Mouse (Mus musculus) hindbrain, embryonic 11.5 days (tissue): ENCODE measurements around the gene Cuedc1. TPM values are rescaled to one million over a fixed set of nuclear protein-coding genes. Genes with fewer than 3 reads are reported as not detected.

ENCODE experiments used
- ATAC-seq: fragments of 200-750 bp; cut with Nextera tagmentation; 2 replicates; pipeline ENCODE4 v1.8.0; 2017; ENCODE audit warnings: mild to moderate bottlenecking, moderate TSS enrichment, moderate library complexity; ENCODE audit not compliant: low FRiP score
- DNase-seq: peaks from one replicate; pipeline ENCODE4 v3.0.0-alpha.2; 2015; ENCODE audit warnings: low spot score
- H3K27ac ChIP-seq: fragments of 300-500 bp; sonication (generic); 2 replicates; pipeline ENCODE4 v1.5.1; 2014; ENCODE audit warnings: mild to moderate bottlenecking, low read depth, low read length
- H3K27me3 ChIP-seq: fragments of 300-500 bp; sonication (generic); 2 replicates; pipeline ENCODE4 v1.6.1; 2014; ENCODE audit warnings: mild to moderate bottlenecking, low read length, moderate library complexity, mixed read lengths; ENCODE audit not compliant: control insufficient read depth, insufficient read depth
- H3K36me3 ChIP-seq: fragments of 300-500 bp; sonication (generic); 2 replicates; pipeline ENCODE4 v1.6.1; 2014; ENCODE audit warnings: mild to moderate bottlenecking, low read length, moderate library complexity, mixed read lengths; ENCODE audit not compliant: control insufficient read depth, insufficient read depth
- H3K4me1 ChIP-seq: fragments of 300-500 bp; sonication (generic); replicated peaks from 2 replicates; pipeline ENCODE4 v1.6.1; 2014; ENCODE audit warnings: low read length, mixed read lengths; ENCODE audit not compliant: control insufficient read depth, insufficient read depth
- H3K4me2 ChIP-seq: fragments of 300-500 bp; sonication (generic); replicated peaks from 2 replicates; pipeline ENCODE4 v1.6.1; 2014; ENCODE audit warnings: mild to moderate bottlenecking, low read depth, low read length
- H3K4me3 ChIP-seq: fragments of 300-500 bp; sonication (generic); 2 replicates; pipeline ENCODE4 v1.5.1; 2014; ENCODE audit warnings: low read depth, low read length
- H3K9ac ChIP-seq: fragments of 300-500 bp; sonication (generic); 2 replicates; pipeline ENCODE4 v1.6.1; 2014; ENCODE audit warnings: low read depth, low read length
- H3K9me3 ChIP-seq: fragments of 300-500 bp; sonication (generic); 2 replicates; pipeline ENCODE4 v1.6.1; 2016; ENCODE audit warnings: low read length; ENCODE audit not compliant: control insufficient read depth
- WGBS: fragments of 180-500 bp; shearing (Covaris S2); extraction: QIAGEN DNeasy Blood & Tissue Kit; methylation state at CpG from one replicate; pipeline ENCODE4 v1.1.7; 2014; 5-methylcytosine and 5-hydroxymethylcytosine counted together
- polyA plus RNA-seq: library from polyadenylated mRNA; unstranded; fragments of >200 nt; fragmentation: Nextera tagmentation; extraction: Ambion mirVana; gene quantifications from 2 replicates; pipeline ENCODE4 v1.2.1, GENCODE M21; 2014

The Cuedc1 gene
- polyA plus RNA-seq, 1 experiment from 2014 or later, result 17.6 TPM

DNA sequence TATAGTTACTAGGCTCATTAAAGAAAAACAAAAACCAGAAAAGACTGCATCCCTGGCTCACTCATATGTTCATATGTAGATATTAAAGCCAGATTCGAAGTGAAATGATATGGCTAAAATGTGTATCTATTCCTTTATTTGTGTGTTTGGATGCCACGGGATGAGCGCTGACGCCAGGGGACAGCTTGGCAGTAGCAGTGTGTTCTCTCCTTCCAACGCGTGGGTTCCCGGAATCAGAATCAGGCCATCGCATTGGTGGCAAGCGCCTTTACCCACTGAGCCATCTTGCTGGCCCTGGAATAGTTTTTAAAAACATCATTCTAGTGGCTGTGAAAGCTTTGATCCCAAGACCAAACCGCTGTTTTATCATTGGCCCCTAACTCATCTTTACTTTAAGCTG, 32.1 kb downstream of the Cuedc1 start:
- Histone ChIP-seq H3K9me3 (no peaks in the 10 kb centered on the region), H3K4me1 (0 out of 2 replicates have a peak, but pooled peaks cover 8% of the 10 kb centered on the region), H3K27me3 (no peaks in the 10 kb centered on the region), H3K4me2 (no peak overlapping the region), H3K27ac (no peak overlapping the region), H3K36me3 (no peaks in the 10 kb centered on the region), H3K4me3 (no peak overlapping the region), H3K9ac (no peak overlapping the region)
- 96% methylated on average over 10 of the region's 10 CpGs for WGBS
- DNase-seq (no peak), ATAC-seq (no peak)

DNA sequence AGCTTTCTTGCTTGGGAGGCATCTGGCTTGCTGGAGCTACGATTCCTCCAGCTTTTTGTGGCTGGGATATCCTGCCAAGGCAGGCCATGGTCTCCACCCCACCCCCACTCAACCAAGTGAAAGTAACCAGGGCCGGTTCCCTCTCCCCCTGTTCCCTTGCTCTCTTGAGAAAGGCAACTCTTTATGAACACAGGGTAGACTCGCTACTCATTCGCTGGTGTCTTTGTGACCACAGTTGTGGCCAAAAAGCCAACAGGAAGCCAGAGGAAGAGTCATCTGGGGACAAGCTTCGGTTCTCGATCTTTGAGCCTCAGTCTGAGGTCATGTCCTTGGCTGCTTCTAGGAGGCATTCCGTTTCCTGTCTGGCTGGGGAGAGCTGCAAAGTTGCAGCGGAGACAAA, 34.0 kb downstream of the Cuedc1 start:
- no peaks in the 10 kb centered on the region for H3K36me3 ChIP-seq
- ATAC-seq (no peak), DNase-seq (no peak)
- 67% methylated on average over 8 of the region's 8 CpGs for WGBS
- H3K27ac ChIP-seq, result peak overlapping the region; percentile 1; the same call in 1 of the 2 replicates
- H3K9me3 ChIP-seq, result no peaks in the 10 kb centered on the region
- H3K4me1 ChIP-seq, result 0 out of 2 replicates have a peak, but pooled peaks cover 2% of the 10 kb centered on the region
- no peak overlapping the region for H3K4me3 ChIP-seq
- H3K27me3 ChIP-seq, result no peaks in the 10 kb centered on the region
- H3K9ac ChIP-seq, result no peak overlapping the region
- H3K4me2 ChIP-seq, result no peak overlapping the region

DNA sequence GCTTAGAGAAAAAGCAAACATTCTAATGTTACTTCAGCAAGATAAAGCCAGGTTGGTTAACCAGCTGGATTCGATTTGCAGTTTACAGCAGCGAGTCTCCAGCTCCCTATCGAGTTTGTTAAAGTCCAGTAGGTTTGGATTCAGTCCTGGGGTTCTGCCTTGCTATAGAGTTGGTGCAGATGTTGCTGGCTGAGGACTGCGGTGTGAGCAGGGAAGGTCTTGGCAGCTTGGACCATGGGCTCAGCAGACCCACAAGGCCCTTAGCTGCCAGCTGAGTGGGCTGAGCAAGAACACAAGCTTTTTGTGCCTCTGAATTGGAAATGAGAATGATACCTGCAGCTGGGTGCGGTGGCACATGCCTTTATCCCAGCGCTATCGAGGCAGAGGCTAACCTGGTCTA, 37.4 kb downstream of the Cuedc1 start:
- Histone ChIP-seq H3K36me3 (no peaks in the 10 kb centered on the region), H3K9ac (no peak overlapping the region), H3K27ac (no peak overlapping the region)

DNA sequence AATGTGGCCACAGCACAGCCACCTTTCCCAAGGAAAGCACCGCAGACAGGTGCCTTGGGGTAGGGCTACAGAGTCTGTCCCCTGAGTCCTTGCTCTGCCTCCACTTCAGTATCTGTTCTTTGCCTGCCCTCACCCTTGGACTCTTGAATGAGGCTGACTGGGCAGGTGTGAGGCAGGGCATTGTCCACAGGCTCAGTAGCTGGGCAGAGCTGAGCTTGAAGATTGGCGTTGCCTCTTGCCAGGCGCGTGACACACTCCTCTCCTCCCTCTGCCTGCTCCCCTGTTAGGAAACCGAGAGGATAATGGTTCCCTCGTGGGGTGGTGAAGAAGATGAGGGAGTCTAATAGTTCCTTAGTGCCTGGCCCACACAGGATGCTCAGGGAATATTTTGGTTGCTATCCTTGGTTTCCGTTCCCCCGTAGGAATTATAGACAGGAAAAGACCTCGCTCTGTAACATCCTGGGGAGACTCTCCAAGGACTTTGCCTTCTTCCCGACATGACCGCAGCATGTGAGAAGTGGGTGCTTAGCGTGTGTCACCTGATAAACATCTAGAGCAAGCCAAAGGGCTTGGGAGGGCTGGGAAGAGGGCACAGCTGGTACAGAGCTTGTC, 40.1 kb downstream of the Cuedc1 start:
- Histone ChIP-seq H3K4me2 (no peak overlapping the region), H3K4me1 (peaks cover 34% of the 10 kb centered on the region), H3K9me3 (no peaks in the 10 kb centered on the region), H3K4me3 (no peak overlapping the region), H3K36me3 (no peaks in the 10 kb centered on the region), H3K27ac (peak overlapping the region; percentile 95), H3K27me3 (no peaks in the 10 kb centered on the region), H3K9ac (peak overlapping the region; percentile 7; the same call in 1 of the 2 replicates)
- ATAC-seq (no peak), DNase-seq (no peak)
- WGBS, result 68% methylated on average over 12 of the region's 12 CpGs

More for the DNA sequence above, 37.4 kb downstream of the Cuedc1 start:
- Histone ChIP-seq H3K9me3 (no peaks in the 10 kb centered on the region), H3K4me3 (no peak overlapping the region), H3K4me2 (no peak overlapping the region), H3K4me1 (peaks cover 22% of the 10 kb centered on the region), H3K27me3 (no peaks in the 10 kb centered on the region)
- ATAC-seq, result no peak
- 51% methylated on average over 7 of the region's 7 CpGs for WGBS
- no peak for DNase-seq

DNA sequence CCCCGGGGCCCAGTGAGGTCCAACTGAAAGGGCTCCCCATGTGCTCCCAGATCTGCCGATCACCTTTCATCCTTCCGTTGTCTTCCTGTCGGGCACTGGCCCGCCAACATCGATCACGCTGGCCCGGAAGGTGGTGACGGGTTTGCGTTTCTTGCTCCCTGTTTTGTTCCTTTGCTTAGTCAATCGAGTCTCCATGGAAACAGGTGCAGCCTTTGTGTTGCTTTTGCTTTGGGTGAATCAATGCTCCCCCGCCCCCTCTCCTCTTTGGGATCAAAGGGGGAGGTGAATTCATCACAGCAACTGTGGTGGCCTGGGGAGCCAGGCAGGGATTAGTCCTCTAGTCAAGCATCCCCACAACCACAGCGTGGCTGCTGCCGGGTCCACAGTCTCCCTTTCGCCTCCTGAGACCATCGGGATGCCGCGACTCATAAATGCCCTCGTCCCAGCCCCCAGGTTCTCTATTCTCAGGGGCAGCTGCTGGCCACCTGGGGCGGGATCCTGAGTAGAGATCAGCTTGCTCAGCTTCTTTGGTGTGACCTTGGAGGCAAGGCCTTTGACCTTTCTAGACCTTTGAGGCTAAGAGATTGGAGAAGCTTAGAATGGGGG, 41.5 kb downstream of the Cuedc1 start:
- 2% methylated on average over 20 of the region's 20 CpGs for WGBS
- peak overlapping the region; percentile 38 for H3K4me2 ChIP-seq
- H3K27me3 ChIP-seq, result no peaks in the 10 kb centered on the region
- ATAC-seq, result peak; percentile 83
- peak; percentile 87 for DNase-seq
- peak overlapping the region; percentile 95 for H3K27ac ChIP-seq
- peaks cover 35% of the 10 kb centered on the region for H3K4me1 ChIP-seq
- 0 out of 2 replicates have a peak overlapping the region, but pooled peaks have one; percentile 8 for H3K4me3 ChIP-seq
- H3K36me3 ChIP-seq, result no peaks in the 10 kb centered on the region
- H3K9ac ChIP-seq, result peak overlapping the region; percentile 1; the same call in 1 of the 2 replicates
- no peaks in the 10 kb centered on the region for H3K9me3 ChIP-seq

DNA sequence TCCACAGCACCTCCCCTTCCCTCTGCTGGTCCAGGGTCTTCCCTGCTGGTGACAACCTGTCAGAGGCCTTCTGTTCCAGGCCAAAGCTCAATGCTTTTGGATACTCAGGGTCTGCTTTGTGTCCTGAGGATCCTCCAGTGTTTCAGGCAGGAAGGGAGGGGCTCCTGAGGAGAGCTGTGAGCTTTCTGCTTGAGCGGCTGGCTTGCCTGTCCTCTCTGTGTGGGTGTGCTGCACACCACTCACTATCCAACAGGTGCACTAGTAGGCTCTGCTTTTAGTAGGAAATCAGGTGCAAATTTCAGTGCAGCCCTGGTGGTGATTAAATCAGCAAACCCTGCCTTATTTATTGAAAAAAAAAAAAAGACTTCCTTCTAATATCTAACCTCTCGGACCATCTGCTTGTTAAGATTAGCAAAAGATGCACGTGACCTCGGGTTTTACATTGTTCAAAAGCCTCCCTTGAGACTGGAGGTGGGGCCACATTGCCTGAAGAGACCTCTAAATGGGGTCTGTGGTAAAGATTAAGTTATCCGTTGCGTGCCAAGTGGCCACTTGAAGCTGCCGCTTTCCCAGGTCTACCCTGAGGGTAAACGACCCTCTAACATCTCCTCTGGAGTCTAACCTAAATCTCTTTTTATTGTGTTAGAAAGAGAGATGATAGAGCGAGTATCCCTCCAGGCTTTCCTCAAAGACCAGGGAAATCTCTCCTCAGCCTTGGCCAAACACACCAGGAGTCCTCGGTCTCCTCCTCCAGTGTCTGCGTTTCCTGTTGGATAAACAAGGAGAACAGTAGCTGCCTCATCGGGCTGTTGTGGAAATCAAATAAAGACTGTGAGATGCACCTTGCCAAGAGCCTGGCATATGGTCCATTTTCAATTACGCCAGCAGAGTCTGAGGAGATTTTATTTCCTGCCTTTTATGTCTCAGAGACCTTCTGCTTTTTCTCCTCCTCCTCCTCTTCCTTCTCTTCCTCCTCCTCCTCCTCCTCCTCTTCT, 42.5 kb downstream of the Cuedc1 start:
- no peaks in the 10 kb centered on the region for H3K36me3 ChIP-seq
- H3K27ac ChIP-seq, result peak overlapping the region; percentile 95
- no peak overlapping the region for H3K4me3 ChIP-seq
- H3K9ac ChIP-seq, result peak overlapping the region; percentile 50
- 11% methylated on average over 13 of the region's 13 CpGs for WGBS
- peak; percentile 52 for ATAC-seq
- peaks cover 35% of the 10 kb centered on the region for H3K4me1 ChIP-seq
- H3K9me3 ChIP-seq, result no peaks in the 10 kb centered on the region
- H3K4me2 ChIP-seq, result peak overlapping the region; percentile 38
- H3K27me3 ChIP-seq, result no peaks in the 10 kb centered on the region
- peak; percentile 62 for DNase-seq

DNA sequence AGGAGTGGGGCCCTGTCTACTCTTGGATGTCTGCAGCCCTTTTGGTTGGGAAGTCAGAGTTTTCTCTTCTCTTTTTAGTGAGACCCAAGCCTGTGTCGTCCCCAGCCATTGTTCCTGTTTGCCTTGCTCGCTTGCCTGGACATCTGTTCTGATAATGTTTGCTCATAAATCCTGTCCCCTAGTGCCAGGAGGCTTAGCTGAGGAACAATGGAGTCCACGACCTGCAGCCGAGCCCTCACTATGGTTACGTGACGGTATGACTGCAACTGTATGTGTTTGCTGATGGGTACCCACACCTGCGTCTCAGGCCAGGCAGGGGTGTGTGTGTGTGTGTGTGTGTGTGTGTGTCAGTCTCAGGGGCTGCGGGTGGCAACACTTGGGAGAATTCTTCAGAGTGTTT, 44.5 kb downstream of the Cuedc1 start:
- Histone ChIP-seq H3K9ac (peak overlapping the region; percentile 34; the same call in 1 of the 2 replicates), H3K4me3 (no peak overlapping the region), H3K36me3 (no peaks in the 10 kb centered on the region), H3K4me2 (no peak overlapping the region), H3K4me1 (peaks cover 35% of the 10 kb centered on the region), H3K9me3 (no peaks in the 10 kb centered on the region), H3K27me3 (no peaks in the 10 kb centered on the region), H3K27ac (peak overlapping the region; percentile 74)
- ATAC-seq (no peak), DNase-seq (peak; percentile 49)
- 37% methylated on average over 8 of the region's 8 CpGs for WGBS

DNA sequence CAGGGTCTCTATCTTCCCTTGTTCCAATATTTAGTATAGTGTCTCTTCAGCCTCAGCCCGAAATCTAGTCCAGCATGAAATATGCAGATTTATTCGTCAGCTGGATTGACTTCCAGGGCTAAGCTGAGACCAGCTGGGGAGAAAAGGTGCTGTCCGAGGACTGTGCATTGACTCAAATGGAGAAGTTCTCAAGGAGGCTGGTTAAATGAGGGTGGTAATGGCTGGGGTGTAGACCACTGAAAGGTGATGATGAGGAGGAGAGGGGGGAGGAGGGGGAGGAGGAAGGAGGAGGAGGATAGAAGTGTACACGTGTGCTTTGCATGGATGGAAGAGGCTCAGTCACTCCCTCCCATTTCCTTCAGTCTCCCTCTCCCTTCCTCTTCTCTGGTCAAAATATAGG, 46.2 kb downstream of the Cuedc1 start:
- H3K27me3 ChIP-seq, result no peaks in the 10 kb centered on the region
- H3K36me3 ChIP-seq, result no peaks in the 10 kb centered on the region
- no peak overlapping the region for H3K27ac ChIP-seq
- H3K4me1 ChIP-seq, result peaks cover 35% of the 10 kb centered on the region
- ATAC-seq (no peak), DNase-seq (no peak)
- H3K9ac ChIP-seq, result no peak overlapping the region
- no peaks in the 10 kb centered on the region for H3K9me3 ChIP-seq
- no peak overlapping the region for H3K4me2 ChIP-seq
- 62% methylated on average over 4 of the region's 4 CpGs for WGBS
- no peak overlapping the region for H3K4me3 ChIP-seq
